Mouse (Mus musculus): ENCODE results near the gene Gipc1.

The Gipc1 gene

GRCm38 (mm10) chr8:83652030-83652743 lies at the start of gene Gipc1:
Gipc1 (plus strand) TSS chr8:83652677.
- peak; percentile 55; the same call in 1 of the 2 replicates for TF ChIP-seq GATA4 (IDR thresholded peaks at IDR 0.05; ENCODE audit: insufficient replicate concordance, low read length)

- no peak; the same call in 1 of the 2 replicates for TF ChIP-seq GATA4 (IDR thresholded peaks at IDR 0.05; ENCODE audit: insufficient replicate concordance, low read length)
Observed at GRCm38 (mm10) chr8:83607661-83608397, 44.6 kb upstream of the Gipc1 start, which contains the start of the genes Tecr and Dnajb1. Tecr (minus strand) TSS chr8:83607971. Dnajb1 (plus strand) TSS chr8:83608193.

- no peak for TF ChIP-seq GATA4 (IDR thresholded peaks at IDR 0.05; ENCODE audit: insufficient replicate concordance, low read length)
Observed at GRCm38 (mm10) chr8:83608398-83608829, 44.1 kb upstream of the Gipc1 start.

GRCm38 (mm10) chr8:83609086-83609485 lies 43.4 kb upstream of the Gipc1 start:
- TF ChIP-seq GATA4 (IDR thresholded peaks at IDR 0.05; ENCODE audit: insufficient replicate concordance, low read length), result no peak

- TF ChIP-seq GATA4 (IDR thresholded peaks at IDR 0.05; ENCODE audit: insufficient replicate concordance, low read length), result no peak
Observed at GRCm38 (mm10) chr8:83609547-83610180, 42.8 kb upstream of the Gipc1 start.

GRCm38 (mm10) chr8:83611921-83612320 lies 40.6 kb upstream of the Gipc1 start:
- no peak for TF ChIP-seq GATA4 (IDR thresholded peaks at IDR 0.05; ENCODE audit: insufficient replicate concordance, low read length)

GRCm38 (mm10) chr8:83613695-83614094 lies 38.8 kb upstream of the Gipc1 start:
- TF ChIP-seq GATA4 (IDR thresholded peaks at IDR 0.05; ENCODE audit: insufficient replicate concordance, low read length), result no peak

- TF ChIP-seq GATA4 (IDR thresholded peaks at IDR 0.05; ENCODE audit: insufficient replicate concordance, low read length), result no peak
Observed at GRCm38 (mm10) chr8:83616625-83617024, 35.9 kb upstream of the Gipc1 start.

- TF ChIP-seq GATA4 (IDR thresholded peaks at IDR 0.05; ENCODE audit: insufficient replicate concordance, low read length), result no peak
Observed at GRCm38 (mm10) chr8:83617111-83617510, 35.4 kb upstream of the Gipc1 start.

GRCm38 (mm10) chr8:83618566-83618965 lies 33.9 kb upstream of the Gipc1 start:
- no peak for TF ChIP-seq GATA4 (IDR thresholded peaks at IDR 0.05; ENCODE audit: insufficient replicate concordance, low read length)

- no peak for TF ChIP-seq GATA4 (IDR thresholded peaks at IDR 0.05; ENCODE audit: insufficient replicate concordance, low read length)
Observed at GRCm38 (mm10) chr8:83619568-83620285, 32.8 kb upstream of the Gipc1 start.

GRCm38 (mm10) chr8:83621691-83622388 lies 30.6 kb upstream of the Gipc1 start:
- no peak for TF ChIP-seq GATA4 (IDR thresholded peaks at IDR 0.05; ENCODE audit: insufficient replicate concordance, low read length)

GRCm38 (mm10) chr8:83622389-83622989 lies 30.0 kb upstream of the Gipc1 start:
- TF ChIP-seq GATA4 (IDR thresholded peaks at IDR 0.05; ENCODE audit: insufficient replicate concordance, low read length), result no peak

- TF ChIP-seq GATA4 (IDR thresholded peaks at IDR 0.05; ENCODE audit: insufficient replicate concordance, low read length), result no peak
Observed at GRCm38 (mm10) chr8:83623549-83623948, 28.9 kb upstream of the Gipc1 start.
